ENCODE assay signal across 24 mouse cellular contexts in the genomic region with DNA sequence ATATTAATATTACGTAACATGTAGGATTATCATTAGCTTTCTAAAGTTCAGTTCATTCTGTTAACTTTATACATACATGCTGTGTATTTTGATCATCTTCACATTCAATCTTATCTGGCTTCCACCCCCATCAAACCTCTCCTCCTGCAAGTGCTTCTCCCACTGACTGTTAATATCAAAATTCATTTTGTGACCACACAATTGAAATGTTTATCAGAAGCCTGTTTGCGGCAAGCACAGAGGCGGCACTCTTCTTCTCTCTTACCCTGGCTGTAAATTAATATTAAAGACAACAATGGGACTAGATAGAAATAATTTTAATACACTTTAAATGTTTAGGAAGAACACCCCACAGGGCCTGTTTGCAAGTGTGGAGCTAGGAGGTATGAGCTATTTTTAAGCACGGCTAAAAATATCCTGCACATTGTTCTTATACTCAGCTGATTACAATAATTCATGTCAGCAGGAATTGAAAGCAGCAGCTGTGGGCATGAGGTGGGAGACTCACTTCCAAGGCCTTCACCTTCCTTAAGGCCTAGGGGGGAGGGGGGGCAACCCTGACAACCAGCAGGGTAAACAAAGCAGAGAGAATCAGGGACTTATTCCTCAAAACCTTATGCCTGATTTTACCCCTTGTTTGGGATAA. TPM values are rescaled to one million over a fixed set of nuclear protein-coding genes. Genes with fewer than 3 reads are reported as not detected.
DNase-seq lines count a peak whose midpoint lies in the region; ATAC-seq and TF ChIP-seq lines count a peak whose summit lies in the region.
"Had no signal": no experiment of that assay in that cellular context is flagged by ENCODE, and none has a peak within 500 bp of the region (broad histone marks: within the 10 kb centered on the region; RNA-seq: fewer than 3 reads in every experiment).

No protein-coding gene starts in this region.

- H3K9me3 ChIP-seq in heart, embryonic 15.5 days (replicated peaks) = no peaks in the 10 kb centered on the region
- H3K9me3 ChIP-seq in intestine, postnatal 0 days (ENCODE audit: control insufficient read depth) = no peaks in the 10 kb centered on the region
- H3K9me3 ChIP-seq: embryonic facial prominence, embryonic 12.5 days; forebrain, embryonic 13.5 days; limb, embryonic 10.5 days; neural tube, embryonic 13.5 days had no signal

- no peak for TF ChIP-seq CTCF in gastrocnemius, adult 2 months (IDR thresholded peaks at IDR 0.05)
- no peak for TF ChIP-seq CTCF in intestine, postnatal 0 days (IDR thresholded peaks at IDR 0.05; ENCODE audit: low read depth)

- peak overlapping the region; percentile 12; the same call in 1 of the 2 replicates for H3K27ac ChIP-seq in gastrocnemius, adult 2 months
- H3K27ac ChIP-seq in heart, embryonic 15.5 days = peak overlapping the region; percentile 65
- H3K27ac ChIP-seq in intestine, postnatal 0 days (ENCODE audit: low read depth, low read length) = no peak overlapping the region
- H3K27ac ChIP-seq: embryonic facial prominence, embryonic 12.5 days; forebrain, embryonic 13.5 days; limb, embryonic 10.5 days; neural tube, embryonic 13.5 days had no signal

- DNase-seq in gastrocnemius, adult 2 months = no peak
- no peak for DNase-seq in gastrocnemius, postnatal 10 days
- DNase-seq in heart, postnatal 4 days = no peak
- peak; percentile 51 for DNase-seq in ZHBTc4 (ENCODE audit: low read depth, low spot score)
- DNase-seq: cerebellum, adult 9-10 months; gastrocnemius, postnatal 36 days; kidney, adult 9 months; kidney, postnatal 25 days; liver, postnatal 0 days; lung, postnatal 10 days; thymus, postnatal 14 days had no signal

- H3K27me3 ChIP-seq in heart, embryonic 15.5 days = no peaks in the 10 kb centered on the region
- H3K27me3 ChIP-seq in intestine, postnatal 0 days (replicated peaks; ENCODE audit: control insufficient read depth, insufficient read depth, low read length) = no peaks in the 10 kb centered on the region
- H3K27me3 ChIP-seq: embryonic facial prominence, embryonic 12.5 days; forebrain, embryonic 13.5 days; neural tube, embryonic 13.5 days had no signal

- intact Hi-C loops in gastrocnemius, adult 2 months (cut with DNase I) = no loop called here

- H3K4me1 ChIP-seq in heart, embryonic 15.5 days (replicated peaks) = peaks cover 17% of the 10 kb centered on the region
- H3K4me1 ChIP-seq in intestine, postnatal 0 days (replicated peaks; ENCODE audit: control insufficient read depth, insufficient read depth, low read length) = no peaks in the 10 kb centered on the region
- H3K4me1 ChIP-seq: embryonic facial prominence, embryonic 12.5 days; forebrain, embryonic 13.5 days; limb, embryonic 10.5 days; neural tube, embryonic 13.5 days had no signal

- H3K36me3 ChIP-seq in heart, embryonic 15.5 days = peaks cover 37% of the 10 kb centered on the region
- no peaks in the 10 kb centered on the region for H3K36me3 ChIP-seq in intestine, postnatal 0 days (ENCODE audit: control insufficient read depth, insufficient read depth)

- peak; percentile 66 for ATAC-seq in heart, embryonic 15.5 days (replicated peaks; ENCODE audit: insufficient number of reproducible peaks, insufficient read depth, low FRiP score, low read depth)
- peak; percentile 64 for ATAC-seq in megakaryocyte-erythroid progenitor cell, adult 5-6 weeks (replicated peaks; ENCODE audit: low FRiP score, low TSS enrichment, poor library complexity, severe bottlenecking)
- ATAC-seq in intestine, postnatal 0 days = no peak
- ATAC-seq: CD4-positive, CD25-positive, alpha-beta regulatory T cell, adult 4 months; forebrain, embryonic 13.5 days; inflammation-experienced regulatory T-cells, adult 6 months; liver, postnatal 0 days had no signal

- H3K9ac ChIP-seq in heart, embryonic 15.5 days = no peak overlapping the region
- no peak overlapping the region for H3K9ac ChIP-seq in intestine, postnatal 0 days (ENCODE audit: low read depth, low read length)
- H3K9ac ChIP-seq: embryonic facial prominence, embryonic 12.5 days; forebrain, embryonic 13.5 days; liver, postnatal 0 days; neural tube, embryonic 13.5 days had no signal

- WGBS in heart, embryonic 15.5 days = 78% methylated on average over 4 of the region's 4 CpGs
- 87% methylated on average over 4 of the region's 4 CpGs for WGBS in intestine, postnatal 0 days

- H3K4me3 ChIP-seq in gastrocnemius, adult 2 months = no peak overlapping the region
- no peak overlapping the region for H3K4me3 ChIP-seq in heart, embryonic 15.5 days
- no peak overlapping the region for H3K4me3 ChIP-seq in intestine, postnatal 0 days (ENCODE audit: low read depth, low read length)
- H3K4me3 ChIP-seq: embryonic facial prominence, embryonic 12.5 days; erythroblast, embryonic 14.5 days; forebrain, embryonic 13.5 days; limb, embryonic 10.5 days; neural tube, embryonic 13.5 days had no signal

- H3K4me2 ChIP-seq in heart, embryonic 15.5 days = 0 out of 2 replicates have a peak overlapping the region, but pooled peaks have one; percentile 14
- no peak overlapping the region for H3K4me2 ChIP-seq in intestine, postnatal 0 days (replicated peaks; ENCODE audit: low read depth)
- H3K4me2 ChIP-seq: embryonic facial prominence, embryonic 12.5 days; forebrain, embryonic 13.5 days; neural tube, embryonic 13.5 days had no signal

RNA-seq across cellular contexts. Expression of a gene that starts 12.7 kb away (rescaled TPM):
- total RNA-seq in gastrocnemius, adult 2 months (2021) = not detected
- under 1 TPM in 1 of 2 experiments, not detected in 1; 0.16 TPM for total RNA-seq in gastrocnemius, postnatal 10 days (2021)
- polyA plus RNA-seq in heart, embryonic 15.5 days (2015; fragmentation: Nextera tagmentation; extraction: Ambion mirVana) = 0.16 TPM in 1 of 2 replicates, not detected in the other
- total RNA-seq in heart, postnatal 4 days (2021) = not detected
- total RNA-seq in megakaryocyte-erythroid progenitor cell, adult 5-6 weeks (2014; fragmentation: Nextera tagmentation) = not detected in 2 replicates
- total RNA-seq in megakaryocyte-erythroid progenitor cell, adult 5-6 weeks (2017) = not detected in 2 replicates
- not detected in 2 replicates for polyA plus RNA-seq in intestine, postnatal 0 days (2015; fragmentation: Nextera tagmentation; extraction: Ambion mirVana)
- total RNA-seq: left cerebral cortex, adult 8-10 months; MEL had no signal
- polyA plus RNA-seq: CD4-positive, CD25-positive, alpha-beta regulatory T cell, adult 4 months; embryonic facial prominence, embryonic 12.5 days; erythroblast, embryonic 14.5 days; forebrain, embryonic 13.5 days; hindbrain, embryonic 11.5 days; inflammation-experienced regulatory T-cells, adult 6 months; limb, embryonic 10.5 days; neural tube, embryonic 13.5 days had no signal

RNA-seq across cellular contexts. Expression of a gene that starts 22.2 kb away (rescaled TPM):
- 1,000 to 10,000 TPM in 1 of 2 experiments, 100 to 1,000 TPM in 1; 299 to 1,071 TPM for total RNA-seq in gastrocnemius, adult 2 months (2021)
- total RNA-seq in gastrocnemius, postnatal 10 days (2021) = 10 to 100 TPM; 90.6 to 93.5 TPM
- polyA plus RNA-seq in heart, embryonic 15.5 days (2015; fragmentation: Nextera tagmentation; extraction: Ambion mirVana) = 1,301 and 1,466 TPM in 2 replicates
- 1,000 to 10,000 TPM; 1,364 to 1,397 TPM for total RNA-seq in heart, postnatal 4 days (2021)
- 6.7 and 20.9 TPM in 2 replicates for total RNA-seq in megakaryocyte-erythroid progenitor cell, adult 5-6 weeks (2014; fragmentation: Nextera tagmentation)
- 1.1 and 2.1 TPM in 2 replicates for total RNA-seq in megakaryocyte-erythroid progenitor cell, adult 5-6 weeks (2017)
- polyA plus RNA-seq in intestine, postnatal 0 days (2015; fragmentation: Nextera tagmentation; extraction: Ambion mirVana) = 39.5 and 41.4 TPM in 2 replicates
- total RNA-seq: MEL had no signal
- polyA plus RNA-seq: erythroblast, embryonic 14.5 days had no signal

Comparison
In these comparisons a context has a peak if more than half of its experiments do, and no peak if none do; other contexts are left out.
1. RNA of a gene that starts 22.2 kb away (total RNA-seq): 1,364 to 1,397 TPM in heart, postnatal 4 days, 299 to 1,071 TPM in gastrocnemius, adult 2 months and 90.6 to 93.5 TPM in gastrocnemius, postnatal 10 days; 1.1 to 20.9 TPM in megakaryocyte-erythroid progenitor cell, adult 5-6 weeks; every median in the first group is over 4 times any median in the second.